Mouse (Mus musculus) granulocyte monocyte progenitor cell, adult 5-6 weeks (primary cell): Measurements from ENCODE around the gene Lrrc17. TPM values are rescaled to one million over a fixed set of nuclear protein-coding genes. Genes with fewer than 3 reads are reported as not detected.
"Not testable (repeated sequence)": the region's sequence is repeated elsewhere in the genome, so short reads cannot be mapped to it uniquely, and the experiment has no call there.

ENCODE experiments used
- ATAC-seq: replicated peaks from 2 replicates; pipeline ENCODE4 v1.8.0; 2016; ENCODE audit warnings: mild to moderate bottlenecking, moderate TSS enrichment, inconsistent platforms; ENCODE audit not compliant: poor library complexity, severe bottlenecking
- total RNA-seq, 2 experiments: library from RNA; stranded (forward) in 1 of 2; stranded (reverse) in 1 of 2; fragments of 200-712, 200-1000 nt in 1 of 2; fragments of >200 nt in 1 of 2; fragmentation: Nextera tagmentation in 1 of 2; gene quantifications; 2 replicates each; pipeline ENCODE4 v1.2.3; 2014 to 2017

The Lrrc17 gene
- total RNA-seq, 2 experiments from 2014 or later, result not detected

- no peak for ATAC-seq
Observed at GRCm38 (mm10) chr5:21593201-21593709, 49.9 kb downstream of the Lrrc17 start.

DNA sequence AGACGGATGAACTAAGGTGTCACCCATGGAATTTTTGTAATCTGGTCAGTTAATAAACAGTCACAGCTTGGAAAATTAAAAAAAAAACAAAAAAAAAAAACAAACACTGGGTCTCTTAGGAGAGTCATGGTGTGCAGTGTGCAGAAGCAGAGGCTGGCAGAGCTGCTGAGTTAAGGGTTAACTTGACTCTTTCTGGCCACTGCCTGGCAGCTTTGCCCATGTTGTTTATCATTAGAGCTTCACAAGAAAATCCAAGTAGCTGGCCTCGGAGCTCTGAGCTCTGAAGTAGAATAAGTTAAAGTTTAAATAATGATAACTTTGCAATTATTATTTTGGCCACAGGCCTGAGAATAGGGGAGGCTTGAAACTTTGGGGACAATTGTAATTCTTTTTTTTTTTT is 56.2 kb downstream of the Lrrc17 start:
- ATAC-seq, result not testable (repeated sequence)

DNA sequence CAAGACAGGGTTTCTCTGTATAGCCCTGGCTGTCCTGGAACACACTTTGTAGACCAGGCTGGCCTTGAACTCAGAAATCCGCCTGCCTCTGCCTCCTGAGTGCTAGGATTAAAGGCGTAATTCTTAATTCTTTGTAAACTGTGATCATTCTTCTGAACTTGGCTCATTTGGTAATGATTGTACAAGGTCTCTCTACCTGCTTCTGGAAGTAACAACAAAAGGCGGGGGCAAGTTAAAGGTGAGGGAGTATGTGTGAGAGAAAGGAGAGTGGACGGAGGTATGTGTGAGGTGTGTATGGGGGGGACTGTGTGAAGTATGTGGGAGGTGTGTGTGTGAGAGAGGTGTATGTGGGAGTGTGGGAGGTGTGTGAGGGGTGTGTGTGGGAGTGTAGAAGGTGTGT is 56.6 kb downstream of the Lrrc17 start:
- ATAC-seq, result no peak

- no peak for ATAC-seq
Observed at GRCm38 (mm10) chr5:21605936-21606335, 62.6 kb downstream of the Lrrc17 start.

GRCm38 (mm10) chr5:21608311-21609304 is 65.2 kb downstream of the Lrrc17 start:
- no peak for ATAC-seq

DNA sequence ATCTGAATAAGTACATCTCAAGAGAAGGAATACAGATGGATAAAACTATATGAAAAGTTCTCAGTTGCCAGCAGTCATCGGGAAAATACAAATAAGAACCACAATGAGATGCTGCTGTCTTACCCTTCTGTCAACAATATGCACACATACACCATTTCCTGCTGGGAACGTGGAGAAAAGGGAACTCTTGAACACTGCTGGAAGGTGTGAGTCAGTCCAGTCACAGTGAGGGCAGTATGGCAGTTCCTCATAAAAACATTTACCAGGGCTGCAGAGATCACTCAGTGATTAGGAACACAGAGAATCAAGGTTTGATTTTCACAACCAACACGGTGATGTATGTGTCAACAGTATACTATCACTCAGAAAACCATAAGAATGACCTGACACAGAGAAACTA is 67.6 kb downstream of the Lrrc17 start:
- ATAC-seq, result peak; percentile 85

DNA sequence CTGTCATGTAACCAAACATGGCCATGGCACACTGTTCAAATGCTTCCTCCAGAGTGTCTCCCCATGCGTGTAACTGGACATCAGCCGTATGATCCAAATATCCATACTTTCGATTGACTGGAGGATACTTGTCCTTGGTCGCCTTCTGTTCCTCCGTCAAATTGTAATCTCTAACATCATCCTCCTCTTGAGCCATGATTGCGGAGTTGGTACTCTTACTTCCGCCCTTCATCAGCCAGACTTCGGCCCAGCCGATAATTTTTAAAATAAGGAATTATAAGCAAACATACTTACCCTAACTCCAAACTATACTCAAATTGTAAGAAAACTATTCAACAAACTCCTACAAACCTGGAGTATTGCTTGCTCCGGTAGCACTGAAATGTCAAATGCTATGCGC is 70.9 kb downstream of the Lrrc17 start:
- peak; percentile 54 for ATAC-seq

- ATAC-seq, result peak; percentile 55
Observed at GRCm38 (mm10) chr5:21616450-21617009, 73.2 kb downstream of the Lrrc17 start.

Other genes starting within 250 kb of the Lrrc17 start
- 37.5 and 40.3 TPM in 2 replicates for gene Fgl2, start 170.9 kb upstream of the Lrrc17 start, total RNA-seq (2014; fragmentation: Nextera tagmentation)
- gene Fgl2, start 170.9 kb upstream of the Lrrc17 start, total RNA-seq (2017), result 85.1 and 89.7 TPM in 2 replicates
- gene Ccdc146, start 118.9 kb upstream of the Lrrc17 start, total RNA-seq (2014; fragmentation: Nextera tagmentation), result not detected in 2 replicates
- gene Ccdc146, start 118.9 kb upstream of the Lrrc17 start, total RNA-seq (2017), result 0.43 and 5.2 TPM in 2 replicates
- 6.7 and 10.9 TPM in 2 replicates for gene Fam185a, start 118.6 kb upstream of the Lrrc17 start, total RNA-seq (2014; fragmentation: Nextera tagmentation)
- gene Fam185a, start 118.6 kb upstream of the Lrrc17 start, total RNA-seq (2017), result 7.4 and 13.1 TPM in 2 replicates
- not detected in 2 replicates for gene Fbxl13, start 102.1 kb downstream of the Lrrc17 start, total RNA-seq (2014; fragmentation: Nextera tagmentation)
- 0.43 TPM in 1 of 2 replicates, not detected in the other for gene Fbxl13, start 102.1 kb downstream of the Lrrc17 start, total RNA-seq (2017)
- gene Armc10, start 102.3 kb downstream of the Lrrc17 start, total RNA-seq (2014; fragmentation: Nextera tagmentation), result 34.9 and 40.4 TPM in 2 replicates
- 49.4 and 51.5 TPM in 2 replicates for gene Armc10, start 102.3 kb downstream of the Lrrc17 start, total RNA-seq (2017)
- gene Napepld, start 157.8 kb downstream of the Lrrc17 start, total RNA-seq (2014; fragmentation: Nextera tagmentation), result 5.7 and 7.2 TPM in 2 replicates
- gene Napepld, start 157.8 kb downstream of the Lrrc17 start, total RNA-seq (2017), result 2.8 and 4.1 TPM in 2 replicates
- 45.9 and 67.3 TPM in 2 replicates for gene Pmpcb, start 193.6 kb downstream of the Lrrc17 start, total RNA-seq (2014; fragmentation: Nextera tagmentation)
- gene Pmpcb, start 193.6 kb downstream of the Lrrc17 start, total RNA-seq (2017), result 97.9 and 124 TPM in 2 replicates
- 92.1 and 94.1 TPM in 2 replicates for gene Dnajc2, start 241.7 kb downstream of the Lrrc17 start, total RNA-seq (2014; fragmentation: Nextera tagmentation)
- gene Dnajc2, start 241.7 kb downstream of the Lrrc17 start, total RNA-seq (2017), result 190 and 213 TPM in 2 replicates
- 77.9 and 98.3 TPM in 2 replicates for gene Psmc2, start 241.7 kb downstream of the Lrrc17 start, total RNA-seq (2014; fragmentation: Nextera tagmentation)
- gene Psmc2, start 241.7 kb downstream of the Lrrc17 start, total RNA-seq (2017), result 94.9 and 108 TPM in 2 replicates